Mouse (Mus musculus): ENCODE results near the gene Sumo1.

DNA sequence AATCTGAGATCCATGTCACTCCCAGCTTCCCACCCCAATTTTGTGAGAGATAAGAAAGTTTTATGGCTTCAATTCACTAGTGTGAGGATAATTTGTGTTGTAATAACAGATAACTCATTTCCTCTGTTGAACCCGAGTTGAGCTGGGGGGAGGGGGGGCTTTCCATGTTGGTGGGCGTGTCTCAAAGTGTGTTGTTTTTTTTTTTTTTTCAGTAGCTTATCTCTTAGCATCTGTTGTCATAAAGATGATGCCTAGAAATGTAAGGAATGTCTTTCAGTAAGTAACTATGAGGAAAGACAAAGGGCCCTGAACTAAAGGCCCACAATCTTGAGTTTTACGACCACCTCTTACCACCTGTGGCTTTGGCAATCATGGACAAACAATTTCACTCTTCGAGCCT lies 99.9 kb downstream of the Sumo1 start:
- TF ChIP-seq CTCF (conservative IDR thresholded peaks at IDR 0.05; ENCODE audit: low read length) (no peak), NANOG (IDR thresholded peaks at IDR 0.05; ENCODE audit: borderline replicate concordance, low read length) (no peak)

Measured in E14TG2a.4 (cell line).